Mouse (Mus musculus) liver, embryonic 14 days (tissue): Measurements from ENCODE around the gene Zfp488. TPM values are rescaled to one million over a fixed set of nuclear protein-coding genes. Genes with fewer than 3 reads are reported as not detected.

Experiments
- polyA plus RNA-seq: library from polyadenylated mRNA; depleted of rRNA; stranded (reverse); fragments of >200 nt; gene quantifications from 2 replicates; pipeline ENCODE4 v1.2.3, GENCODE M21; 2012; rRNA removed

Gene Zfp488
- polyA plus RNA-seq: under 0.01 and 0.01 TPM in 2 replicates

GRCm38 (mm10) chr14:33978604-33979059 is at the start of gene Zfp488:
TSS of gene Zfp488 (minus strand) at chr14:33978764.

GRCm38 (mm10) chr14:34016381-34016780 is 37.8 kb upstream of the Zfp488 start, which contains the start of gene Gm5460:
TSS of gene Gm5460 (plus strand) at chr14:34016758.

GRCm38 (mm10) chr14:34015063-34015462 is 36.5 kb upstream of the Zfp488 start, which contains the start of gene Gm30083:
TSS of gene Gm30083 (minus strand) at chr14:34015182.

GRCm38 (mm10) chr14:33953761-33954160 is 24.8 kb downstream of the Zfp488 start, which contains the start of gene Rbp3:
TSS of gene Rbp3 (plus strand) at chr14:33954003.

GRCm38 (mm10) chr14:33940739-33941138 is 37.8 kb downstream of the Zfp488 start, which contains the start of gene Gdf2:
TSS of gene Gdf2 (plus strand) at chr14:33941039.

GRCm38 (mm10) chr14:33923168-33924070 is 55.1 kb downstream of the Zfp488 start, which contains the start of gene Gdf10:
TSS of gene Gdf10 (plus strand) at chr14:33923587.

Other genes starting within 250 kb of the Zfp488 start
- gene Gdf10, start 55.2 kb downstream of the Zfp488 start, polyA plus RNA-seq: 3.7 TPM in 2 replicates
- gene Gdf2, start 37.7 kb downstream of the Zfp488 start, polyA plus RNA-seq: 3.0 and 4.6 TPM in 2 replicates
- 0.01 and 0.02 TPM in 2 replicates for gene Rbp3, start 24.8 kb downstream of the Zfp488 start, polyA plus RNA-seq
- gene Gm30083, start 36.4 kb upstream of the Zfp488 start, polyA plus RNA-seq: not detected in 2 replicates
- not detected in 2 replicates for gene Gm5460, start 38.0 kb upstream of the Zfp488 start, polyA plus RNA-seq
- gene Antxrl, start 73.9 kb upstream of the Zfp488 start, polyA plus RNA-seq: not detected in 2 replicates
- gene Anxa8, start 107.2 kb upstream of the Zfp488 start, polyA plus RNA-seq: 0.05 and 0.06 TPM in 2 replicates
- not detected in 2 replicates for gene A630023A22Rik, start 124.0 kb upstream of the Zfp488 start, polyA plus RNA-seq
- gene Npy4r, start 173.7 kb upstream of the Zfp488 start, polyA plus RNA-seq: 0.01 TPM in 1 of 2 replicates, not detected in the other
- 0.05 and 0.07 TPM in 2 replicates for gene Gprin2, start 222.9 kb upstream of the Zfp488 start, polyA plus RNA-seq
- 0.44 and 0.61 TPM in 2 replicates for gene Syt15, start 240.8 kb upstream of the Zfp488 start, polyA plus RNA-seq